Mouse (Mus musculus): ENCODE data around the gene Cers5. TPM values are rescaled to one million over a fixed set of nuclear protein-coding genes. Genes with fewer than 3 reads are reported as not detected.

Cers5 gene
- polyA plus RNA-seq, 1 experiment from 2014 or later: 30.6 TPM

DNA sequence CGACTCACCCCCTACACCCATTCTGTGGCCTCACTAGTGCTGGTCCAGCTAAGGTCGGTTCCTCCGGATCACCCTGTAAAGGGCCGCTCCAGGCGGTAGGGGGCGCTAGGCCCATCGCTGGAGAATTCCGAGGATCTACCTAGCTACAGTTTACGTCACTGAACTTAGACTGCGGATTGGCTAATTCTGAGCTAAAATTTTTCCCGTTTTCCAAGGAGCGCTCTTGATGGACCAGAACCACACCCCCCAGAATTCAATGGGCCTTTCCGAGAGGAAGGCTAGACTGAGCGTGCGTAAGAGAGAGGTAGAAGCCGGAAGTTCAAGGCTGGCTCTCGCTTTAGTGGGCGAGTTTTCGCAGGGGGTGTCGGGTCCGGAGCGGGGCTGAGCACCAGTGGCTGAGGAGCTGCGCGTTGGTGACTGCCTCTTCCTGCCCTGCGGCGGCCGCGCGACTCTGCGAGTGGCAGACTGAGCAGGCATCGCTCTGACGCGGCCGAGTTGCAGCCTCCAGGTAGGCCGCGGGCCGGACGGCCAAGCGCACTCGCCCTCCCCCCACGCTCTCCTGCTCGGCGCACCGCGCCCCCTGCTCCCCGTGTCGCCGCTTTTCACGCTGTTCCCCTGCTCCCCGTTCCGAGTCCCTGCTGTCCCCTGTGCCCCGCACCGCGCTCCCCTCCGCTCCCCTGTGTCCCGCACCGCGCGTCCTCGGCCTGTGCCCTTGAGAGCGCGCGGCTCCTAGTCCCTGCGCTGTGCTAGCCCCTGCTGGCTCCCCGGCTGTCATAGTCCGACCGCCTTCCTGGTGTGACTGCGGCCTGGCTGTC lies 47.1 kb downstream of the Cers5 start, which contains the start of gene Cox14:
Cox14 (plus strand) TSS at position 278 of the 815 bp plus-strand sequence.
- Histone ChIP-seq H3K79me2 (ENCODE audit: inconsistent target) (peaks cover 32% of the 10 kb centered on the region), H3K36me3 (ENCODE audit: inconsistent target) (peaks cover 20% of the 10 kb centered on the region), H3K4me3 (ENCODE audit: inconsistent target) (peak within 1 kb of the TSS; percentile 75), H3K27ac (peak within 1 kb of the TSS; percentile 92)
- WGBS (ENCODE audit: missing documents): under 1% methylated on average over 67 of the region's 68 CpGs

DNA sequence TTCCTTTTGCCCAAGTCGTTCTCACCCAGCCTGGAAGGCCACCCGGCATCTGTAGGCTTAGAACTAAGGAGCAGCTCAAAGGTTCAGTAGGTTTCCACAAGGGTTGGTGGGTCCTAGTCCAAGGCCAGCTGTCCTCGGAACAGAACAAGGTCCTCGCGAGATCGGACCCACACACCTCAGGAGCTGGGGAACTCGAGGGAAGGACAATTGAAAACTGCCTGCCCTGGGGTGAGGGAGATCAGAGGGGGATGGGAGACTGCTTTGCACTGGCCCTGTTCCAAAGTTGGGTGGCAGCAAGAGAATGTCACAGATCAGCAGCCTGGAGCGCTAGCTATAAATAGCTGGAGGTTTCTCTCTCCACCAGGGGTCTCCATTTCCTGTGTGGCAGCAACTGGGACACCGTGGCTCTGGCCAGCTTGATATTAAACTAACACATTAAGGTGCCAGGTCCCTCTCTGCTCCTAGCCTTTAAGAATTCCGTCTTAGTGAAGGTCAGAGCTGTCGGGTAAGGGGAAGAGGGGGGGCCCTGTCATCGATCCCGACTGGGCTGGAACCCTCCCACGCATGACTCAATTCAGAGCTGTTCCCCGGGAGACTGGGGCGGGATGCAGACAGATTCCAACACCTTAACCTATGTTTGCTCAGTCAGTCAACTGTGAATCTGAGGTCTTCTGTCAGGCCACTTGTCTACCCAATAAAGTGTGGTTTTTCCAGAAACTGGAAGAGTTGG lies 48.2 kb downstream of the Cers5 start:
- Histone ChIP-seq H3K36me3 (ENCODE audit: inconsistent target) (peaks cover 20% of the 10 kb centered on the region), H3K27ac (peak overlapping the region; percentile 92), H3K4me3 (ENCODE audit: inconsistent target) (peak overlapping the region; percentile 75), H3K79me2 (ENCODE audit: inconsistent target) (peaks cover 32% of the 10 kb centered on the region)
- 16% methylated on average over 16 of the region's 16 CpGs for WGBS (ENCODE audit: missing documents)

DNA sequence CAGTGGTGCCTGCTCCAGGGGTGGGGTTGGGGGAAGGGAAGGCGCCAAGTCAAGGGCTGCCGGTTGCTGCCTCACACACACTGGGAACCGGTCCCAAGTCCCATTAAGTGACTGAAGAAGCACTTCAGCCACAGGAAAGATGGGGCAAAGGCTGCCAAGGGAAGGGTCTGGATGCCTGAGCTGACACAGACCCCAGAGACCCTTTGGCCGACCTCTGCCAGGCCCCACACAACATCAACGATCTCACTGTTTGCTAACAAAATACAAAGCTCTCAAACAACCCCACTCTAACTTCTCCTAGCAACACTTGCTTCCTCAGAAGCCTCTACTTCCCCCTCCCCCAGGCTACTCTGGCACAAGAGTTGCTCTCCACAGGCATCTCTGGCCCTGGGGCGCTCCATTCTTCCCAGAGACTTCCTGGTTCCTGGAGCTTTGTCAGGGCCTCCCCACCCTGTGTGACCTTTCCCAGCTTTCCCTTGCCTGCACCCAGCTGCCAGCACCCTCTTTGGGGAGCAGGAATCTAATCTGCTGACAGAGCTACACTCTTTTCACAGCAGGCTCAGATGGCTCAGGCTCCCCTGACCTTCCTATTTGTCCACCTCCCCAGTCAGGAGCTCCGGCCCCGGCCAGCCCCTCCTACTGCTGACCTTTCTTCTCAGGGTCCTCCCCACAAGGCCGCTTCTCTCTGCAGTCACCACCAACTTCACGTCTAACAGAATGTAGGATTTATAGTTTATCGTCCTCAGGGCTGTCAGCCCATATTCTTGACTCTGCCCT lies 49.0 kb downstream of the Cers5 start:
- Histone ChIP-seq H3K79me2 (ENCODE audit: inconsistent target) (peaks cover 27% of the 10 kb centered on the region), H3K36me3 (ENCODE audit: inconsistent target) (peaks cover 14% of the 10 kb centered on the region), H3K4me3 (ENCODE audit: inconsistent target) (peak overlapping the region; percentile 75; the same call in 1 of the 2 replicates), H3K27ac (peak overlapping the region; percentile 92)
- WGBS (ENCODE audit: missing documents): 27% methylated on average over 11 of the region's 11 CpGs

DNA sequence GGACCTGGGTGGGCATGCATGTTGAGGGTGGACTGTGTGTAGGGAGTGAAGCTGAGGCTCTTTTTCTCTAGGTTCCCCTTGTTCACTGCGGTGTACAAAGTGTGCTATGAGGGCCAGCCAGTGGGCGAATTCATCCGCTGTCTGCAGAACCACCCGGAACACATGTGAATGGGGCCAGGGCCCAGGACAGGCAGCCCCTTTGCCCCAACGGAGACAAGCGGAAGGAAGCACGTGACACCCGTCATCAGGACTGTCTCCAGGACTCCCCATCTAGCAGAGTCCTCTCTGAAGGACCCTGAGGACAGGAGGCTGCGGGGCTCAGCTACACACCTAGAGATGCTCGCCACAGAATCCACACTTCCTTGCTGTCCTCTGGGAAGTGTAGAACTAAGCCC lies 49.6 kb downstream of the Cers5 start:
- H3K36me3 ChIP-seq (ENCODE audit: inconsistent target): peaks cover 8% of the 10 kb centered on the region
- peak overlapping the region; percentile 92 for H3K27ac ChIP-seq
- 60% methylated on average over 10 of the region's 10 CpGs for WGBS (ENCODE audit: missing documents)
- peak overlapping the region; percentile 75; the same call in 1 of the 2 replicates for H3K4me3 ChIP-seq (ENCODE audit: inconsistent target)
- peaks cover 23% of the 10 kb centered on the region for H3K79me2 ChIP-seq (ENCODE audit: inconsistent target)

DNA sequence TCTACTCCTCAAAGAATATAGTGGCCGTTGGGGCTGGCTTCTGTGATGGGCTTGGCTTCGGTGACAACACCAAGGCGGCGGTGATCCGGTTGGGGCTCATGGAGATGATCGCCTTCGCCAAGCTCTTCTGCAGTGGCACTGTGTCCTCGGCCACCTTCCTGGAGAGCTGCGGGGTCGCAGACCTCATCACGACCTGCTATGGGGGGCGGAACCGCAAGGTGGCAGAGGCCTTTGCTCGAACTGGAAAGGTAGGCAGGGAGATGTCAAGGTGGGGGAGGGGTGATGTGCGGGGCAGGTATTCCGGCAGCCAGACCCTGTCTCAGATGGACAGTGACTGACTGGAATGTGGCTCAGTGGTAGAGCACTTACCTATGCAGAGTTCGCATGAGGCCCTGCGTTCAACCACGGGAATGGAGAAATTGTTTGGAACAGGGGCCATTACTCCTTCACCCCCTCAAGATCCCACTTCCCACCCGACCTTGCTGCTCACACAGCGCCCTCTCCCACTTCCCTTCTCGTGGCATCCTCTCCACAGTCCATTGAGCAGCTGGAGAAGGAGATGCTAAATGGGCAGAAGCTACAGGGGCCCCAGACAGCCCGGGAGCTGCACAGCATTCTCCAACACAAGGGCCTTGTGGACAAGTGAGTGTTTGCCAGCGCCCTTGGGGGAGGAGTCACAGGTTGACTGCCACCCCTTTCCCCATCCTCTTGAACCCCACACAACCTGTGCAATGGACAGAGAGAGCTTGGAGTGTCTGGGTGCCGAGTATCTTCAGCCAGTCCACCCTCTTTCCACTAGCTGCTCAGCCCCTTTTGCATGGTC lies 50.6 kb downstream of the Cers5 start:
- Histone ChIP-seq H3K27ac (no peak overlapping the region), H3K36me3 (ENCODE audit: inconsistent target) (no peaks in the 10 kb centered on the region), H3K79me2 (ENCODE audit: inconsistent target) (peaks cover 13% of the 10 kb centered on the region), H3K4me3 (ENCODE audit: inconsistent target) (no peak overlapping the region)
- WGBS (ENCODE audit: missing documents): 86% methylated on average over 25 of the region's 25 CpGs

DNA sequence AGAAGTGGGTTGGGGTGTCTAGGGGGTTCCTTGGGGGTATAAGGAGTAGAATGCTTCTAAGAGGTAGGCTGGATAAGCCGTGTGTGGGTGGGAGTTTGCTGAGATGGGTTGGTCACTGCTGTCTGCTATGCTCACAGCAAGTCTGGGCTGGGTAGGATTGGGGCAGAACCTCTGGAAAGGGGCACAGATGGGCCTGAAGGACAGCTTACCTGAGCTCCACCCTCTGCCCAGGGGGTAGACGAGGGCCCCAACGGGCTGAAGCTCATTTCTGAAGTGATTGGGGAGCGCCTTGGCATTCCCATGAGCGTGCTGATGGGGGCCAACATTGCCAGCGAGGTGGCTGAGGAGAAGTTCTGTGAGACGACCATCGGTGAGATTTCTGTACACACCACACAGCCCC lies 52.8 kb downstream of the Cers5 start:
- Histone ChIP-seq H3K79me2 (ENCODE audit: inconsistent target) (no peaks in the 10 kb centered on the region), H3K4me3 (ENCODE audit: inconsistent target) (no peak overlapping the region), H3K36me3 (ENCODE audit: inconsistent target) (no peaks in the 10 kb centered on the region), H3K27ac (no peak overlapping the region)
- whole genome bisulfite sequencing (ENCODE audit: missing documents): 89% methylated on average over 7 of the region's 8 CpGs

DNA sequence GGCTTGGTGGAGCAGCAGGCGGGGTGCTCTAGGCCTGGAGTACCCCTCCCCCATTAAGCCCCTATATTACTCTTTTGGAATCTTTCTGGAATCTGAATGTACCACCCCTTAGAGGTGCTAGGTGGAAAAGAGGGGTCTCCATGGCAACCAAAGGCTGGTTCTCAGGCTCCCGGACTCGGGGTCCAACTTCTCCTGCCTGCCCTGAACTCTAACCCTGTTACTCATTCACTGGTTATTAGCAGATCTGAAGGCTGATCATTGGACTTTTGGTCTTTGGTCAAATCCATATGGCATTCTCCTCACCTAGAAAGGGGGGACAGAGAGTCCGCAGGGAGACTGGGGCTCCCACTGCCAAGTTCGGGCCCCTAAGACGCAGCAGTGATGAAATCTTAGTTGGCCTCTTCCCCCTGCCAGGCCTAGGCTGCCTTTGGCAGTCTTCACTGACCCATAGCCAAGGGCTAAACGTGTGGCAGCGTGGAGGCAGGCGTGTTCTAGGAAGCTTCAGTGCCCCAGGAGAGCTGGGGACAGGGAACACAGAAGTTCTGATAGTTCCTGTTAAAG lies 54.1 kb downstream of the Cers5 start:
- Histone ChIP-seq H3K79me2 (ENCODE audit: inconsistent target) (no peaks in the 10 kb centered on the region), H3K4me3 (ENCODE audit: inconsistent target) (no peak overlapping the region), H3K36me3 (ENCODE audit: inconsistent target) (no peaks in the 10 kb centered on the region), H3K27ac (no peak overlapping the region)
- 95% methylated on average over 9 of the region's 9 CpGs for WGBS (ENCODE audit: missing documents)

DNA sequence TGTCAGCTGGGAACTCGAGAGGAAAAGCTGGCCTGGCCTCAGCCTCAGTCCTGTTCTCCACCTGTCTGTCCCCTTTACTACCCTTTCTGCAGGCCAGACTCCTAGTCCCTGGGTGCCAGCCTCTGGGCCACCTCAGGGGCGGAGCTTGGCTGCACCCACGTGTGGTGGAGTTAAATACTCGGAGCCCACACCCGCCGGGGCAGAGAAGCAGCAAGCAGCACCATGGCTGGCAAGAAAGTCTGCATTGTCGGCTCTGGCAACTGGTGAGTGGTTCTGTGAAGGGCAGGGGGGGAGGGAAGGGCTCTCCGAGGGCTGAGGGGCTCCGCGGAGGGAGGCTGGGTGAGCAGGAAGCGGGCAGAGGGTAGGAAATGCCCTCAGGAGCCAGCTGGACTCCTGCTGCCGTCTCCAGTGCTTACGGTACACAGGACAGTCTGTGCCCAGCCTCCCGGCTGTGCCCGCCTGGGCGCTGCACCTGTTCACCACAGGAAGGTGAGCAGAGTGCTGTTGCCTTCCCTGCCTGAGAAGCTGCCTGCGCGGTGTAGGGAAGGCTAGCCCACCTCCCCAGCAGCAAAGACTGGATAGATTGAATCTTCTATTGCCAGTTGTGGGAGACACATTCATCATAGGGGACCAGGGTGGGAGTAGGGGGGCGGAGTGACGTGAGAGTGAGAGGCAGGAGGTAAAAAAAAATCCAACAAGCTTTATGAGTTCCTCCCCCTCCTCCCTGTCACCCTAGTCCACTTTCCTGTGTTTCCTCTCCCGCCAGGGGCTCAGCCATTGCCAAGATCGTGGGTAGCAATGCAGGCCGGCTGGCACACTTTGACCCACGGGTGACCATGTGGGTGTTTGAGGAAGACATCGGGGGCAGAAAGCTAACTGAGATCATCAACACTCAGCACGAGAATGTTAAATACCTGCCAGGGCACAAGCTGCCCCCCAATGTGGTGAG lies 55.0 kb downstream of the Cers5 start, which contains the start of gene Gpd1:
Gpd1 (plus strand) TSS at position 130 of the 949 bp plus-strand sequence.
- 28% methylated on average over 26 of the region's 26 CpGs for WGBS (ENCODE audit: missing documents)
- no peak within 1 kb of the TSS for H3K4me3 ChIP-seq (ENCODE audit: inconsistent target)
- H3K36me3 ChIP-seq (ENCODE audit: inconsistent target): peaks cover 2% of the 10 kb centered on the region
- no peak within 1 kb of the TSS for H3K27ac ChIP-seq
- no peaks in the 10 kb centered on the region for H3K79me2 ChIP-seq (ENCODE audit: inconsistent target)

DNA sequence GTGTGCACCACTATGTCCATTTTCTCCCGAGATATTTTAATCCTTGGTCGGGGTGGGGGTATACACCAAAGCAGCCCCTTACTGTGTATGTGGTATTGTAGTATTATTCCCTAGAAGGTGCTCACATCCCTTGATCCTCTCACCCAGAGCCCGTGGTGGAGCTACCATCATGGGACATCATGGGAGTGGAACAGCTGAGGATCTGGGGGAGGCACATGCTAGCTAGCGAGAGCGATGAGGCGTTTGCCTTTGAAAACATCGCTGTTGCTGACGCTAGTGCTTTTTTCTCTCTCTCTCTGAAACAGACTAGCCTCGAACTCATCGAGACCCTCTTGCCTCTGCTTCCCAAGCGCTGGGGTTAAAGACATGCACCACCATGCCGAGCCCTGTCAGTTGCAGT lies 55.9 kb downstream of the Cers5 start:
- H3K27ac ChIP-seq: no peak overlapping the region
- WGBS (ENCODE audit: missing documents): 95% methylated on average over 9 of the region's 12 CpGs
- peaks cover 10% of the 10 kb centered on the region for H3K36me3 ChIP-seq (ENCODE audit: inconsistent target)
- no peak overlapping the region for H3K4me3 ChIP-seq (ENCODE audit: inconsistent target)
- H3K79me2 ChIP-seq (ENCODE audit: inconsistent target): no peaks in the 10 kb centered on the region

DNA sequence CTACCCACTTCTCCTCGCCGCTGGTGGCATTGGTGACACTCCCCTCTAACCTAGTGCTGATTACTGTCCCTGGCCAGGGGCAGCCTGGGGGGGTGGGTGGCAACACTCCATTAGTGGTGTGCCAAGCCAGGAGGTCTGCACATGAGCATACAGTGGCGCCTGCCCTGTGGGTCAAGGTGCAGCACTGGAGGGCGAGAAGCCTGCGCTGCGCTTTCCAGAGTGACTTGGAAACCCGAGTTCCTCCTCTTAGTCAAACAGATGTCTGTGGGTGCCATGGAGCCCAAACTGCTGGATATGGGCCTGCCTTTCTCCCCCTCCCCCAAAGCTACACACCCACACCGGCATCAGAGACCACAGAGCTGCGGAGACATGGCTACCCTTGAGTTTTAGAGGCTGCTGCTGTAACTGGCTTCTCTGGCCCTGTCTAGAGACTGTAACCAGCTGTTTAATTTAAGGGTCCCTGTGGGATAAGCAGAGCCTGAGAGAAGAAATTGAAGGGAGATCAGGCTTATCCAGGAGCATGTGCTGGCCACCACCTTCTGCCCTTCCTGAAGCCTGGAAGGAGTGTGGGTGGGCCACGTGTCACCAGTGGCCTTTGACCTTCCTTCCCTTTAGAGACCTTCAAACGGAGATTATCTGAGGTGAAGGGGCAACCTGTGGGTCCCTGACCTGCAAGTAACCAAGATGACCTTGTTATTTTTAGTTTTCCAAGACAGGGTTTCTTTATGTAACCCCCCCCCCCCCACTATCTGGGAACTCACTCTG lies 56.5 kb downstream of the Cers5 start:
- WGBS (ENCODE audit: missing documents): 90% methylated on average over 11 of the region's 11 CpGs
- Histone ChIP-seq H3K36me3 (ENCODE audit: inconsistent target) (peaks cover 17% of the 10 kb centered on the region), H3K27ac (no peak overlapping the region), H3K79me2 (ENCODE audit: inconsistent target) (no peaks in the 10 kb centered on the region), H3K4me3 (ENCODE audit: inconsistent target) (no peak overlapping the region)

DNA sequence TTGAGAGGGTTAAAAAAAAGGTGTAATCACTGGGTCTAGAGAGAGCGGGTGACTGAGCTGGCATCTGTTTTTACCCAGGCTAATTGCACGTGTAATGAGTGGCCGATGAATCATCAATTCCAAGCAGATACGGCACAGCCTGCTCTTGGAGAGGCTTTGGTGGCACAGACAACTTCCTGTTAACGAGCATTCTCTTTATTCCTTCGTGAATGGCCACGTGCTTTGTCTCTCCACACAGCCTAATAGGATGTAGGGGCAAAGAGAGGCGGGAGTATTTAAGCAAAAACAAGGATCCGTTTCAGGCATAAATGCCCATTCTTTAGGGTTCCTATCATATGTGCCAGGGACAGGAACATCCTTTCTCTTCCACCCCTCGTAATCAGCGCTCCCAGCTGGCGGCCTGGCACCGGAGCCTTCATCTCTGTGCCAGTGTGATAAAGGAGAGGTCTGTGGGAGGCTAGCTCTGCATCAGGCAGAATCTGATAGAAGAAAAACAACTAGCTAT lies 57.3 kb downstream of the Cers5 start:
- Histone ChIP-seq H3K36me3 (ENCODE audit: inconsistent target) (peaks cover 24% of the 10 kb centered on the region), H3K4me3 (ENCODE audit: inconsistent target) (no peak overlapping the region), H3K27ac (no peak overlapping the region), H3K79me2 (ENCODE audit: inconsistent target) (no peaks in the 10 kb centered on the region)
- WGBS (ENCODE audit: missing documents): 77% methylated on average over 13 of the region's 13 CpGs

DNA sequence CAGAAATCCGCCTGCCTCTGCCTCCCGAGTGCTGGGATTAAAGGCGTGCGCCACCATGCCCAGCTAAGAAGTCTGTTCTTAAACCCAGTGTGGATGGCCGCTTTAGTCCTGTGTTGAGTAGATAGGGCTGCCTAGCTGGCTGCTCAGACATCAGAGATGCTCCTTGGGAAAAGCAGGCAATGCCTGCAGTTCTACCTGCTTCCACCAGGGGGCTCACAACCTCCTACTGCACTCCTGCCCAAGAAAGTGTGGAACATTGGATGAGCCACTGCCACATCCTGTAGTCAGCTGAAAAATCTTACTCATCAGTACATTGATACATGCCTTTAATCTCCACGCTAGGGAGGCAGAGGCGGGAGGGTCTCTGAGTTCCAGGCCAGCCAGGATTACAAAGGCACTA lies 57.8 kb downstream of the Cers5 start:
- Histone ChIP-seq H3K36me3 (ENCODE audit: inconsistent target) (peaks cover 28% of the 10 kb centered on the region), H3K27ac (no peak overlapping the region)
- WGBS (ENCODE audit: missing documents): 57% methylated on average over 6 of the region's 7 CpGs

More for the DNA sequence above, 57.8 kb downstream of the Cers5 start:
- Histone ChIP-seq H3K79me2 (ENCODE audit: inconsistent target) (no peaks in the 10 kb centered on the region), H3K4me3 (ENCODE audit: inconsistent target) (no peak overlapping the region)

Data from macrophage (primary cell).